Mouse (Mus musculus): Measurements from ENCODE around the gene Neurl4. TPM values are rescaled to one million over a fixed set of nuclear protein-coding genes. Genes with fewer than 3 reads are reported as not detected.
A peak's percentile ranks its signal among the peaks of the same experiment; 100 is the strongest.
"Not testable (repeated sequence)": the region's sequence is repeated elsewhere in the genome, so short reads cannot be mapped to it uniquely, and the experiment has no call there.

Neurl4 gene
- total and polyA plus RNA-seq, 3 experiments, result 31.5 to 47.1 (median 42.6) TPM

DNA sequence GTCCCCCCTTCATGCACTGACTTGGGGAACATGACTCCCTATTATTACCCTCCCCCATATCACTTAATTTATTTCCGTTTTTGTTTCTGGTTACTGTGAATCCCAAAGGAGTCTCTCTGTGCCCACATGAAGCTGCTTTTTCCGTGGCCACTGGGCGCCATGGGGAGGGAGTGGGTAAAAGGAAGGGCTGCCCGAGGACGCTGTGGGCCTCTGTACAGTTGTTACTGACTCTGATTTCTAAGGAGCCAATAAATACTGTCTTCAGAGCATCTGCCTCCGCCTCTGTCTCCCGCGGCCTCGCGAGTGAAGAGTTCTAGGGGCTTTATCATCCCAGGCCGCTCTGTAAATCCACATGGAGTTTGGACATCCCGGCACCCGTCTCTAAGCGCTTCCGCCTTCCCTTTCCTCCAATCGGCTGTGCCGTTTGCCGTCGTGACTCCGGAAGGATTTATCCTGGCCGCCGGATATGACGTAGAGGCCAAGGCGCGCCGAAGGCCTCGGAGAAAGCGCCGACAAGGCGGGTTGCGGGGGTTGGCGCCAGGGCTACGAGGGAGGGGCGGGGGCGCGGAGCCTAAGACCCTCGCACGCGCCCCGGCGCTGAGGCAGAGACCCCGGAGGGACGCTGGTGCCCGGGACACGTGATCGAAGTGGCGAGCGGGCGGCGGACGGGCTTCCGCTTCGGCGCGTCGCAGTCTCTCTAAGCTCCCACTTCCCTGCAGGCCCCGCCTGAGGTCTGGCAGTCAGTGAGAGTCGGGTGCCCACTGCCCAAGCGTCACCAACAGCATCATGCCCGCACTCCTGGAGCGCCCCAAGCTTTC lies 12.9 kb downstream of the Neurl4 start, which contains the start of gene Gps2:
Gene Gps2, plus strand, starts transcription at position 335 of the 818 bp plus-strand sequence.
- H3K4me3 ChIP-seq, result peak within 1 kb of the TSS; percentile 97
- peaks cover 3% of the 10 kb centered on the region; the same call in 1 of the 2 replicates for H3K79me2 ChIP-seq (replicated peaks; ENCODE audit: control insufficient read depth, insufficient read depth, low read length)
- peak within 1 kb of the TSS; percentile 90 for H3K9ac ChIP-seq (ENCODE audit: low read depth, low read length)
- H3K27me3 ChIP-seq (ENCODE audit: control insufficient read depth, insufficient read depth, low read length), result no peaks in the 10 kb centered on the region
- intact Hi-C loops (cut with DNase I), result loop anchor here (1.0 kb wide), 1 partner anchor 11 kb away; no protein-coding TSS in a partner anchor
- peaks cover 7% of the 10 kb centered on the region; the same call in 1 of the 2 replicates for H3K4me1 ChIP-seq (ENCODE audit: control insufficient read depth, insufficient read depth, low read length)
- DNase-seq, result peak; percentile 93 to 94
- peaks cover 8% of the 10 kb centered on the region; the same call in 1 of the 2 replicates for H3K36me3 ChIP-seq (ENCODE audit: control insufficient read depth, insufficient read depth, low read length)
- TF ChIP-seq CTCF (IDR thresholded peaks at IDR 0.05) (no peak), EP300 (IDR thresholded peaks at IDR 0.05; ENCODE audit: insufficient read depth, low read depth, low read length) (peak; percentile 77; the same call in 1 of the 2 replicates), POLR2A (IDR thresholded peaks at IDR 0.05; ENCODE audit: insufficient read depth, low read depth, low read length) (peak; percentile 66; the same call in 1 of the 2 replicates)
- peak within 1 kb of the TSS; percentile 97 for H3K27ac ChIP-seq
- 2% methylated on average over 61 of the region's 61 CpGs for WGBS

DNA sequence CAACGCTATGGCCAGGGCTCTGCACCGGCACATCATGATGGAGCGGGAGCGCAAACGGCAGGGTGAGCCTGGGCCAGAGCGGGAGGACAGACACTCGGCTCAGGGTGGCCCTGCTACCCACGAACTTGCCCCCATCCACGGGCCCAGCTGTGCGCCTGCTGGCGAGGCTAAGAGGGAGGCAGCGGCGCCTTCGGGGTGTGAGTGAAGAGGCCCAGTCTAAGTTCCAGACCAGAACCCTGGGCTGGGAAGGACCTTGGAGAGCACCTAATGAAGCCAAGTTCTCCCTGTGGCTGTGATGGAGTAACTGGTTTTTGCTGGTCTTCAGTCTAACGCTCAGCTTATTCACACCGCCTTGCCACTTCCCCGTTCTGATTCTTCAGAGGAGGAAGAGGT lies 13.5 kb downstream of the Neurl4 start:
- TF ChIP-seq EP300 (IDR thresholded peaks at IDR 0.05; ENCODE audit: insufficient read depth, low read depth, low read length) (no peak), POLR2A (IDR thresholded peaks at IDR 0.05; ENCODE audit: insufficient read depth, low read depth, low read length) (no peak), CTCF (IDR thresholded peaks at IDR 0.05) (no peak)
- intact Hi-C loops (cut with DNase I), result no loop called here

DNA sequence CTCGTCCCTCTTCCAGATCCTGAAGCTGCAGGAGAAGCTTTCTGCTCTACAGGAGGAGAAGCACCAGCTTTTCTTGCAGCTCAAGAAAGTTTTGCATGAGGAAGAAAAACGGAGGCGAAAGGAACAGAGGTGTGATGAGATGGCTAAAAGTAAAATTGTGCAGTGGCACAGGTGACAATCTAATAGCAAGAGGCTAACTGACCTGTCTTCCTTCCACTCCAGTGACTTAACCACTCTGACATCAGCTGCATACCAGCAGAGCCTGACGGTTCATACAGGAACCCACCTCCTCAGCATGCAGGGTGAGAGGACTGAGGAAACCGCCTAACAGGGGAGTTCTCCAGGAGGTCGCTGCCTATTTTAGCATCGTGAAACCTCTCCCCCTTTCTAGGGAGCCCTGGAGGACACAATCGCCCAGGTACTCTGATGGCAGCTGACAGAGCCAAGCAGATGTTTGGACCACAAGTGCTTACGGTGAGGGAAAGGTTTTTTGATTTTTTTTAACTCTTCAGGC lies 14.1 kb downstream of the Neurl4 start:
- TF ChIP-seq POLR2A (IDR thresholded peaks at IDR 0.05; ENCODE audit: insufficient read depth, low read depth, low read length) (no peak), CTCF (IDR thresholded peaks at IDR 0.05) (no peak), EP300 (IDR thresholded peaks at IDR 0.05; ENCODE audit: insufficient read depth, low read depth, low read length) (no peak)
- intact Hi-C loops (cut with DNase I), result no loop called here

More for the DNA sequence above, 13.5 kb downstream of the Neurl4 start:
- WGBS, result 1% methylated on average over 17 of the region's 17 CpGs
- no peak for DNase-seq
- peaks cover 3% of the 10 kb centered on the region; the same call in 1 of the 2 replicates for H3K79me2 ChIP-seq (replicated peaks; ENCODE audit: control insufficient read depth, insufficient read depth, low read length)
- H3K27ac ChIP-seq, result peak overlapping the region; percentile 97
- H3K4me1 ChIP-seq (ENCODE audit: control insufficient read depth, insufficient read depth, low read length), result peaks cover 10% of the 10 kb centered on the region
- H3K36me3 ChIP-seq (ENCODE audit: control insufficient read depth, insufficient read depth, low read length), result peaks cover 14% of the 10 kb centered on the region; the same call in 1 of the 2 replicates
- H3K27me3 ChIP-seq (ENCODE audit: control insufficient read depth, insufficient read depth, low read length), result no peaks in the 10 kb centered on the region
- peak overlapping the region; percentile 90 for H3K9ac ChIP-seq (ENCODE audit: low read depth, low read length)
- H3K4me3 ChIP-seq, result peak overlapping the region; percentile 97

DNA sequence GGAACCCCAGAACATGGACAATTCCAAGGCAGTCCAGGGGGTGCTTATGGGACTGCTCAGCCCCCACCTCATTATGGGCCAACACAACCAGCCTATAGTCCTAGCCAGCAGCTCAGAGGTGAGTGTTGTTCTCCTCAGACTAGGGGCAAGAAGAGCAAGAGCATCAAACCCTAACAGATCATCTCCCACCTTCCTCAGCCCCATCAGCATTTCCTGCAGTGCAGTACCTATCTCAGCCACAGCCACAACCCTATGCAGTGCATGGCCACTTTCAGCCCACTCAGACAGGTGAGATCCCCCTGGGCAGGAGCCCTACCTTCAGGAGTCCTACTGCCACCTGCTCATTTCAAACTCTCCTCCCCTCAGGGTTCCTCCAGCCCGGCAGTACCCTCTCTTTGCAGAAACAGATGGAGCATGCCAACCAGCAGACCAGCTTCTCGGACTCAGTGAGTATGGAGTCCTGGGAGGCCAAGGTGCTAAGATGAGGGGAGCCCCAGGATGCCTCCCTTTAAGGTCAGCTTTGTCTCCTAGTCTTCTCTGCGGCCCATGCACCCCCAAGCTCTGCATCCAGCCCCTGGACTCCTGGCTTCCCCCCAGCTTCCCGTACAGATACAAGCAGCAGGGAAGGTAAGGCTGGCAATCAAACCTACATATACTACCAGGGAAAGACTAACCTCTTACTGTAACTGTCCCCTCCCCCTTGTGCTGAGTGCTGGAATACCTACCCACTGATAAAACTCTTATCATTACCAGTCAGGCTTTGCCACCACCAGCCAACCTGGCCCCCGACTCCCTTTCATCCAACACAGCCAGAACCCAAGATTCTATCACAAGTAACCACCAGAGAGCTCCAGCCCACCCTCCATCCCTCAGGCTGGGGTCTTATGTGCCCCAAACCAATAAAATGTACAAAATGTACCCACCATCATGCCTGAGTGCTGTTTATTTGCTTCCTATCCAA lies 15.1 kb downstream of the Neurl4 start:
- Histone ChIP-seq H3K4me1 (ENCODE audit: control insufficient read depth, insufficient read depth, low read length) (peaks cover 11% of the 10 kb centered on the region), H3K36me3 (ENCODE audit: control insufficient read depth, insufficient read depth, low read length) (peaks cover 14% of the 10 kb centered on the region; the same call in 1 of the 2 replicates)

More for the DNA sequence above, 14.1 kb downstream of the Neurl4 start:
- peaks cover 3% of the 10 kb centered on the region; the same call in 1 of the 2 replicates for H3K79me2 ChIP-seq (replicated peaks; ENCODE audit: control insufficient read depth, insufficient read depth, low read length)
- H3K9ac ChIP-seq (ENCODE audit: low read depth, low read length), result no peak overlapping the region
- peaks cover 11% of the 10 kb centered on the region for H3K4me1 ChIP-seq (ENCODE audit: control insufficient read depth, insufficient read depth, low read length)
- peak overlapping the region; percentile 97 for H3K4me3 ChIP-seq
- no peak overlapping the region for H3K27ac ChIP-seq
- H3K36me3 ChIP-seq (ENCODE audit: control insufficient read depth, insufficient read depth, low read length), result peaks cover 14% of the 10 kb centered on the region; the same call in 1 of the 2 replicates
- no peak for DNase-seq
- H3K27me3 ChIP-seq (ENCODE audit: control insufficient read depth, insufficient read depth, low read length), result no peaks in the 10 kb centered on the region
- WGBS, result 26% methylated on average over 9 of the region's 9 CpGs

DNA sequence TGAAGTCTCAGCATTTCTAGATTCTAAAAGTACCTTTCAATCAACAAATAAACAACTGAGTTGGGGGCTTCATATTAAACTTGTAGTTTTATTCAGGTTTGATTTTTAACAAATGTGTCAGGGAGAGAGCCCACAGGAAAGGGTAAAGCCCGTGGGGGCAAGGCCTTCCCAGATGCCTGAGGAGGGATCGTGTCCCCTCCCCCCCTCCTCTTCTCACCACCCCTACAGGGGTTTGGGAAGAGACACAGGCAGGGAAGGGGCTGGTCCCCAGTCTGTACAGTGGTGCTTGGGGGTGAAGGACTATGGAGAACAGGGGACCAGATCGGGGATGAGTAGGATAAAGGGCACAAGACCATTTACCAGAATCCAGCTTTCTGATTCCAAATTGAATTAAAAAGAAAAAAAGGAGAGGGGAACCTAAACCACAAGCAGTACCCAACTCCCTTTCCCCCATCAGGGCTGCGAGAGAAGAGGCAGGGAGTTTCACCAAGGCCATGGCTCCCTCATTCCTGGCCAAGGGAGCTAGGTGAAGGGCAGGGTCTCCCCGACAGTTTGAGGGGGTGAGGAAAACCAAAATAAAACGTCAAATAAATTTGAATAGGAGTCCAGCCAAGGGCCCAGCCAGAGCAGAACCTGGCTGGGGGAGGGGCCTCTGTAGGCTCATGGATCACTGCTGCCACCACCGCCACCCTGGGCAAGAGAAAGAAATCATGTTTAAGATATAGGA lies 15.9 kb downstream of the Neurl4 start:
- Histone ChIP-seq H3K4me1 (ENCODE audit: control insufficient read depth, insufficient read depth, low read length) (peaks cover 11% of the 10 kb centered on the region), H3K36me3 (ENCODE audit: control insufficient read depth, insufficient read depth, low read length) (peaks cover 14% of the 10 kb centered on the region; the same call in 1 of the 2 replicates)
- H3K79me2 ChIP-seq (replicated peaks; ENCODE audit: control insufficient read depth, insufficient read depth, low read length); H3K4me3 ChIP-seq; H3K27ac ChIP-seq; H3K9ac ChIP-seq (ENCODE audit: low read depth, low read length); H3K27me3 ChIP-seq (ENCODE audit: control insufficient read depth, insufficient read depth, low read length); intact Hi-C loops (cut with DNase I): not testable (repeated sequence)
- peak in 1 of 2 experiments; percentile 3 for DNase-seq
- 56% methylated on average over 7 of the region's 7 CpGs for WGBS

More for the DNA sequence above, 15.1 kb downstream of the Neurl4 start:
- Histone ChIP-seq H3K79me2 (replicated peaks; ENCODE audit: control insufficient read depth, insufficient read depth, low read length) (peaks cover 3% of the 10 kb centered on the region; the same call in 1 of the 2 replicates), H3K9ac (ENCODE audit: low read depth, low read length) (no peak overlapping the region), H3K27ac (no peak overlapping the region), H3K4me3 (no peak overlapping the region), H3K27me3 (ENCODE audit: control insufficient read depth, insufficient read depth, low read length) (no peaks in the 10 kb centered on the region)
- intact Hi-C loops (cut with DNase I), result no loop called here
- no peak for DNase-seq
- TF ChIP-seq POLR2A (IDR thresholded peaks at IDR 0.05; ENCODE audit: insufficient read depth, low read depth, low read length) (no peak), CTCF (IDR thresholded peaks at IDR 0.05) (peak; percentile 18; the same call in 1 of the 2 replicates)
- WGBS, result 46% methylated on average over 5 of the region's 5 CpGs
